Mouse (Mus musculus): ENCODE measurements around the gene Auts2.

Gene Auts2

GRCm38 (mm10) chr5:131584260-131585135 is 958.6 kb downstream of the Auts2 start:
- no peak for DNase-seq

GRCm38 (mm10) chr5:131581110-131582050 is 961.8 kb downstream of the Auts2 start:
- no peak for DNase-seq

- DNase-seq = no peak
Observed at GRCm38 (mm10) chr5:131578737-131579136, 964.4 kb downstream of the Auts2 start.

GRCm38 (mm10) chr5:131575733-131576265 is 967.3 kb downstream of the Auts2 start:
- DNase-seq = no peak

- no peak for DNase-seq
Observed at GRCm38 (mm10) chr5:131575086-131575514, 968.0 kb downstream of the Auts2 start.

- no peak for DNase-seq
Observed at GRCm38 (mm10) chr5:131574469-131575085, 968.6 kb downstream of the Auts2 start.

- DNase-seq = no peak
Observed at GRCm38 (mm10) chr5:131573296-131574177, 969.6 kb downstream of the Auts2 start.

GRCm38 (mm10) chr5:131566032-131566431 is 977.1 kb downstream of the Auts2 start:
- DNase-seq = no peak

- no peak for DNase-seq
Observed at GRCm38 (mm10) chr5:131563630-131564252, 979.4 kb downstream of the Auts2 start.

- DNase-seq = no peak
Observed at GRCm38 (mm10) chr5:131560773-131561560, 982.2 kb downstream of the Auts2 start.

- DNase-seq = no peak
Observed at GRCm38 (mm10) chr5:131558403-131559174, 984.6 kb downstream of the Auts2 start.

GRCm38 (mm10) chr5:131557591-131558385 is 985.4 kb downstream of the Auts2 start:
- no peak for DNase-seq

- DNase-seq = no peak
Observed at GRCm38 (mm10) chr5:131548932-131549563, 994.1 kb downstream of the Auts2 start.

- no peak for DNase-seq
Observed at GRCm38 (mm10) chr5:131547926-131548325, 995.2 kb downstream of the Auts2 start.

- no peak for DNase-seq
Observed at GRCm38 (mm10) chr5:131546414-131546813, 996.7 kb downstream of the Auts2 start.

- DNase-seq = no peak
Observed at GRCm38 (mm10) chr5:131544381-131544780, 998.8 kb downstream of the Auts2 start.

- DNase-seq = peak; percentile 25
Observed at GRCm38 (mm10) chr5:131538311-131538915, 1004.7 kb downstream of the Auts2 start.

GRCm38 (mm10) chr5:131537831-131538310 is 1005.3 kb downstream of the Auts2 start:
- no peak for DNase-seq

Measured in thymus, postnatal 14 days (tissue).